In the genomic region with DNA sequence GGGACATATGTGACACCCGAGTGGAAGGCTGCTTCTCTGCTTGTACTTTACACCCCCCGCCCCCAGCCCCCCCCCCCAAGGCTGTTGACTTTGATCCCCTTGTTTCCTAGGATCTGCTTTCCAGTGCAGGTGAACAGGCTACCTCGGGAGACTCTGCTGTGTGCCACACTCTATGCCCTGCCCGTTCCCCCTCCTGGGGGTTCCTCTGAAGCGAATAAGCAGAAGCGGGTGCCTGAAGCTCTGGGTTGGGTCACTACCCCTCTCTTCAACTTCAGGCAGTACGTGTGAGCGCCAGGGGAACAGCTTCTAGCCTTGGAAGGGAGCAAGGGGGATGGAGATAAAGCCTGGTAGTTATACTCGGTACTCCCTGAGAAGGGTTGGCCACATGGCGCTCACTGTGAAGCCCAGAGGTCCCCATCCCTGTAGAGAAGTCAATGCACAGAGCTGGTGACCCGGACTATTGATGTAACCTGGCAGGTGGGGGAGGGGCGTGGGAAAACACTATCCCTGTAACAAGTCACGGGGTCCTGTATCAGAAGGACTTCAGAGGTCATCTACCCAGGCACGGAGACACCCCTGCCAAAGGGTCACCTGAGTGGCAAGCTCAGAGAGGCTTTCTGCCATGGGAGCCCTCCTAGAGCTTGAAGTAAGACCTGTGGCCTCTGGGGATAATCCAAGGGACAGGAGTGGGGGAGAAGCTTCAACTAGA, we compare ENCODE assay signal across 12 mouse cellular contexts. TPM values are rescaled to one million over a fixed set of nuclear protein-coding genes. Genes with fewer than 3 reads are reported as not detected.
DNase-seq lines count a peak whose midpoint lies in the region; ATAC-seq and TF ChIP-seq lines count a peak whose summit lies in the region.
"Had no signal": no experiment of that assay in that cellular context is flagged by ENCODE, and none has a peak within 500 bp of the region (broad histone marks: within the 10 kb centered on the region; RNA-seq: fewer than 3 reads in every experiment).

No protein-coding gene starts in this region.

- no peak for TF ChIP-seq POLR2A in thymus, adult 2 months (IDR thresholded peaks at IDR 0.05; ENCODE audit: control insufficient read depth, extremely low read depth, insufficient read depth, low read length, poor library complexity)

- no peak overlapping the region for H3K9ac ChIP-seq in liver, embryonic 15.5 days
- H3K9ac ChIP-seq: hindbrain, embryonic 13.5 days had no signal

- 76% methylated on average over 13 of the region's 14 CpGs for WGBS in heart, embryonic 10.5 days
- WGBS in liver, embryonic 15.5 days (ENCODE audit: insufficient replicate concordance), result 59% methylated on average over 14 of the region's 14 CpGs
- 94% methylated on average over 14 of the region's 14 CpGs for WGBS in thymus, adult 2 months

- no peaks in the 10 kb centered on the region for H3K9me3 ChIP-seq in heart, embryonic 10.5 days
- H3K9me3 ChIP-seq in liver, embryonic 15.5 days (replicated peaks), result no peaks in the 10 kb centered on the region
- H3K9me3 ChIP-seq: hindbrain, embryonic 13.5 days had no signal

- peak overlapping the region; percentile 86 for H3K27ac ChIP-seq in heart, embryonic 10.5 days
- H3K27ac ChIP-seq in liver, embryonic 15.5 days (replicated peaks), result no peak overlapping the region
- no peak overlapping the region for H3K27ac ChIP-seq in thymus, adult 2 months (ENCODE audit: control insufficient read depth, insufficient read depth, low read length)
- H3K27ac ChIP-seq: hindbrain, embryonic 13.5 days had no signal

- H3K4me1 ChIP-seq in heart, embryonic 10.5 days, result peaks cover 46% of the 10 kb centered on the region
- peaks cover 31% of the 10 kb centered on the region for H3K4me1 ChIP-seq in liver, embryonic 15.5 days (replicated peaks)
- no peaks in the 10 kb centered on the region for H3K4me1 ChIP-seq in thymus, adult 2 months (replicated peaks; ENCODE audit: control insufficient read depth, insufficient read depth, low read length)

- H3K36me3 ChIP-seq in heart, embryonic 10.5 days, result peaks cover 67% of the 10 kb centered on the region
- no peaks in the 10 kb centered on the region for H3K36me3 ChIP-seq in liver, embryonic 15.5 days (replicated peaks)
- H3K36me3 ChIP-seq in thymus, adult 2 months (ENCODE audit: control insufficient read depth, insufficient read depth, low read length), result no peaks in the 10 kb centered on the region

- TF ChIP-seq CTCF in thymus, adult 2 months (IDR thresholded peaks at IDR 0.05; ENCODE audit: borderline replicate concordance, control insufficient read depth, extremely low read depth, insufficient read depth, low read length, poor library complexity), result no peak

- ATAC-seq in liver, embryonic 15.5 days (ENCODE audit: insufficient read depth), result no peak

- peak overlapping the region; percentile 43 for H3K4me2 ChIP-seq in liver, embryonic 15.5 days
- H3K4me2 ChIP-seq: hindbrain, embryonic 13.5 days had no signal

- DNase-seq in heart, embryonic 10.5 days (ENCODE audit: low spot score), result no peak
- DNase-seq in heart, postnatal 4 days, result no peak
- peak; percentile 32 to 34 for DNase-seq in spleen, adult 18-20 months
- no peak for DNase-seq in spleen, adult 12 weeks (ENCODE audit: low spot score)
- no peak for DNase-seq in adrenal gland, postnatal 14 days
- DNase-seq in layer of hippocampus, adult 11-12 months (ENCODE audit: low spot score), result no peak
- DNase-seq in thymus, adult 2 months, result no peak
- DNase-seq: adrenal gland, postnatal 36 days; cerebellum, adult 11 months had no signal

- H3K27me3 ChIP-seq in heart, embryonic 10.5 days (ENCODE audit: insufficient read depth, poor library complexity, severe bottlenecking), result no peaks in the 10 kb centered on the region
- no peaks in the 10 kb centered on the region for H3K27me3 ChIP-seq in liver, embryonic 15.5 days
- H3K27me3 ChIP-seq in thymus, adult 2 months (ENCODE audit: control insufficient read depth, insufficient read depth, low read length), result no peaks in the 10 kb centered on the region
- H3K27me3 ChIP-seq: hindbrain, embryonic 13.5 days had no signal

- no peak overlapping the region for H3K4me3 ChIP-seq in heart, embryonic 10.5 days
- H3K4me3 ChIP-seq in liver, embryonic 15.5 days (replicated peaks), result no peak overlapping the region
- H3K4me3 ChIP-seq in thymus, adult 2 months (ENCODE audit: control insufficient read depth, insufficient read depth, low read length), result no peak overlapping the region
- H3K4me3 ChIP-seq: erythroblast, embryonic 14.5 days; hindbrain, embryonic 13.5 days had no signal

RNA-seq across cellular contexts. Expression of a gene that starts 39.4 kb away (rescaled TPM):
- 7.9 and 11.5 TPM in 2 replicates for polyA plus RNA-seq in heart, embryonic 10.5 days (2016; fragmentation: Nextera tagmentation; extraction: Ambion mirVana)
- total RNA-seq in heart, postnatal 4 days (2021), result 10 to 100 TPM; 29.8 to 30.8 TPM
- 0.77 TPM in 2 replicates for polyA plus RNA-seq in liver, embryonic 15.5 days (2015; fragmentation: Nextera tagmentation; extraction: Ambion mirVana)
- total RNA-seq in adrenal gland, postnatal 14 days (2021), result 8.4 and 11.3 TPM in 2 replicates
- polyA plus RNA-seq in thymus, adult 2 months (2012; rRNA removed), result 9.5 and 12.1 TPM in 2 replicates

RNA-seq across cellular contexts. Expression of a gene that starts 46.1 kb away (rescaled TPM):
- 44.9 and 46.1 TPM in 2 replicates for polyA plus RNA-seq in heart, embryonic 10.5 days (2016; fragmentation: Nextera tagmentation; extraction: Ambion mirVana)
- 10 to 100 TPM; 41.6 to 44.4 TPM for total RNA-seq in heart, postnatal 4 days (2021)
- polyA plus RNA-seq in liver, embryonic 15.5 days (2015; fragmentation: Nextera tagmentation; extraction: Ambion mirVana), result 39.1 and 45.5 TPM in 2 replicates
- total RNA-seq in adrenal gland, postnatal 14 days (2021), result 84.9 and 95.0 TPM in 2 replicates
- 45.8 and 55.0 TPM in 2 replicates for polyA plus RNA-seq in thymus, adult 2 months (2012; rRNA removed)

RNA-seq across cellular contexts. Expression of a gene that starts 54.5 kb away (rescaled TPM):
- 30.7 and 32.8 TPM in 2 replicates for polyA plus RNA-seq in heart, embryonic 10.5 days (2016; fragmentation: Nextera tagmentation; extraction: Ambion mirVana)
- 10 to 100 TPM; 55.1 to 59.8 TPM for total RNA-seq in heart, postnatal 4 days (2021)
- polyA plus RNA-seq in liver, embryonic 15.5 days (2015; fragmentation: Nextera tagmentation; extraction: Ambion mirVana), result 14.1 and 15.7 TPM in 2 replicates
- total RNA-seq in adrenal gland, postnatal 14 days (2021), result 73.7 and 95.4 TPM in 2 replicates
- 127 and 147 TPM in 2 replicates for polyA plus RNA-seq in thymus, adult 2 months (2012; rRNA removed)

Comparison
In these comparisons a context has a peak if more than half of its experiments do, and no peak if none do; other contexts are left out.
1. DNase-seq: peak in spleen, adult 18-20 months (2 of 2); none in heart, embryonic 10.5 days (single experiment), heart, postnatal 4 days (single experiment), spleen, adult 12 weeks (single experiment), adrenal gland, postnatal 14 days (single experiment), layer of hippocampus, adult 11-12 months (single experiment) and thymus, adult 2 months (single experiment).